ENCODE assay signal across 12 mouse cellular contexts in genomic region chr10:61829046-61829445, GRCm38 (mm10).
"Had no signal": no experiment of that assay in that cellular context is flagged by ENCODE, and none has a peak within 500 bp of the region (broad histone marks: within the 10 kb centered on the region; RNA-seq: fewer than 3 reads in every experiment).

No protein-coding gene starts in this region.

- H3K4me3 ChIP-seq: limb, embryonic 13.5 days; midbrain, embryonic 13.5 days had no signal

- H3K27ac ChIP-seq: limb, embryonic 13.5 days; liver, embryonic 14.5 days; midbrain, embryonic 13.5 days had no signal

- H3K9ac ChIP-seq: limb, embryonic 13.5 days; liver, embryonic 14.5 days; midbrain, embryonic 13.5 days had no signal

- H3K27me3 ChIP-seq: limb, embryonic 13.5 days had no signal

- ATAC-seq: lung, postnatal 0 days; midbrain, embryonic 13.5 days had no signal

- DNase-seq: kidney, adult 9 months; kidney, postnatal 25 days; layer of hippocampus, adult 9-11 months; layer of hippocampus, postnatal 36 days; lung, adult 2 months; lung, postnatal 36 days; right cerebral cortex, postnatal 25 days; thymus, postnatal 4 days had no signal

- H3K9me3 ChIP-seq: limb, embryonic 13.5 days; midbrain, embryonic 13.5 days had no signal

- H3K36me3 ChIP-seq: limb, embryonic 13.5 days; midbrain, embryonic 13.5 days had no signal

- H3K4me2 ChIP-seq: limb, embryonic 13.5 days; midbrain, embryonic 13.5 days had no signal
